Mouse (Mus musculus) midbrain, embryonic 12.5 days (tissue): ENCODE results near the gene 4932415D10Rik. TPM values are rescaled to one million over a fixed set of nuclear protein-coding genes. Genes with fewer than 3 reads are reported as not detected.
A peak's percentile ranks its signal among the peaks of the same experiment; 100 is the strongest.

Experiments used
- ATAC-seq: fragments of 200-750 bp; cut with Nextera tagmentation; 2 replicates; pipeline ENCODE4 v1.8.0; 2017; ENCODE audit warnings: low read depth, moderate TSS enrichment, moderate library complexity; ENCODE audit not compliant: low FRiP score
- H3K27ac ChIP-seq: fragments of 300-500 bp; sonication (generic); replicated peaks from 2 replicates; pipeline ENCODE4 v1.5.1; 2016; ENCODE audit warnings: mild to moderate bottlenecking
- H3K27me3 ChIP-seq: fragments of 300-500 bp; sonication (generic); 2 replicates; pipeline ENCODE4 v1.6.1; 2016; ENCODE audit warnings: mild to moderate bottlenecking
- H3K36me3 ChIP-seq: fragments of 300-500 bp; sonication (generic); 2 replicates; pipeline ENCODE4 v1.6.1; 2016
- H3K4me1 ChIP-seq: fragments of 300-500 bp; sonication (generic); 2 replicates; pipeline ENCODE4 v1.6.1; 2016
- H3K4me2 ChIP-seq: fragments of 300-500 bp; sonication (generic); replicated peaks from 2 replicates; pipeline ENCODE4 v1.6.1; 2016; ENCODE audit warnings: mild to moderate bottlenecking, moderate library complexity
- H3K4me3 ChIP-seq: fragments of 300-500 bp; sonication (generic); 2 replicates; pipeline ENCODE4 v1.5.1; 2016; ENCODE audit warnings: mild to moderate bottlenecking
- H3K9ac ChIP-seq: fragments of 300-500 bp; sonication (generic); replicated peaks from 2 replicates; pipeline ENCODE4 v1.6.1; 2016; ENCODE audit warnings: mild to moderate bottlenecking, moderate library complexity
- H3K9me3 ChIP-seq: fragments of 300-500 bp; sonication (generic); 2 replicates; pipeline ENCODE4 v1.6.1; 2016; ENCODE audit warnings: mild to moderate bottlenecking
- WGBS: fragments of 180-500 bp; shearing (Covaris S2); methylation state at CpG from one replicate; pipeline ENCODE4 v1.1.7; 2016; 5-methylcytosine and 5-hydroxymethylcytosine counted together
- polyA plus RNA-seq: library from polyadenylated mRNA; unstranded; fragments of >200 nt; fragmentation: Nextera tagmentation; extraction: Ambion mirVana; gene quantifications from 2 replicates; pipeline ENCODE4 v1.2.1, GENCODE M21; 2016

4932415D10Rik gene
- polyA plus RNA-seq = not detected in 2 replicates

- no peak for ATAC-seq
- Histone ChIP-seq H3K9ac (no peak within 1 kb of the TSS), H3K27me3 (no peaks in the 10 kb centered on the region), H3K9me3 (peaks cover 14% of the 10 kb centered on the region; the same call in 1 of the 2 replicates), H3K4me1 (no peaks in the 10 kb centered on the region), H3K36me3 (no peaks in the 10 kb centered on the region), H3K4me2 (no peak within 1 kb of the TSS), H3K4me3 (no peak within 1 kb of the TSS), H3K27ac (no peak within 1 kb of the TSS)
- 93% methylated on average over 1 of the region's 1 CpGs for WGBS
Observed at GRCm38 (mm10) chr10:82316482-82316881, at the start of gene 4932415D10Rik. Gene 4932415D10Rik, minus strand, starts transcription at chr10:82316582.

- H3K9me3 ChIP-seq = peaks cover 58% of the 10 kb centered on the region
- H3K27me3 ChIP-seq = no peaks in the 10 kb centered on the region
- no peak overlapping the region for H3K9ac ChIP-seq
- H3K4me1 ChIP-seq = no peaks in the 10 kb centered on the region
- no peak for ATAC-seq
- H3K4me3 ChIP-seq = no peak overlapping the region
- no peak overlapping the region for H3K4me2 ChIP-seq
- WGBS = 89% methylated on average over 9 of the region's 9 CpGs
- H3K27ac ChIP-seq = no peak overlapping the region
- H3K36me3 ChIP-seq = peaks cover 29% of the 10 kb centered on the region
Observed at GRCm38 (mm10) chr10:82361911-82362310, 45.5 kb upstream of the 4932415D10Rik start.

DNA sequence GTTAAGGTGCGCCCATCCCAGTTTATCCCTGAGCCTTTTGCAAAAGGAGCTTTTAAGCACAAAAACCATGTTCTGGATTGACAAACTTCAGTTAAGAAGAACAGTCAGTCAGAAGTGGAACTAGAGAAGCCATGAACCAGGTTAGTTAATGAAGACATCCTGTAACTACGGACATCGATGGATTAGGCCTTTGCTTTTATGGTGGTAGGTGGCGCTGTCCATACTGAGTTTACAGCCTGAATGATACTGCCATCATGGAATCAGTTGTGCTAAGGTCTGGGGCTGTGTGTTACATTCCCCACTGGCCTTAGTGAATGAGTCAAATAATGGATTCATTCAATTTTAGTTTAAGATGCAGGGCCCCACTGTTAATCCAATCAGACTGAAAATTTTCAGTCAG is 39.0 kb upstream of the 4932415D10Rik start:
- no peak overlapping the region for H3K4me2 ChIP-seq

DNA sequence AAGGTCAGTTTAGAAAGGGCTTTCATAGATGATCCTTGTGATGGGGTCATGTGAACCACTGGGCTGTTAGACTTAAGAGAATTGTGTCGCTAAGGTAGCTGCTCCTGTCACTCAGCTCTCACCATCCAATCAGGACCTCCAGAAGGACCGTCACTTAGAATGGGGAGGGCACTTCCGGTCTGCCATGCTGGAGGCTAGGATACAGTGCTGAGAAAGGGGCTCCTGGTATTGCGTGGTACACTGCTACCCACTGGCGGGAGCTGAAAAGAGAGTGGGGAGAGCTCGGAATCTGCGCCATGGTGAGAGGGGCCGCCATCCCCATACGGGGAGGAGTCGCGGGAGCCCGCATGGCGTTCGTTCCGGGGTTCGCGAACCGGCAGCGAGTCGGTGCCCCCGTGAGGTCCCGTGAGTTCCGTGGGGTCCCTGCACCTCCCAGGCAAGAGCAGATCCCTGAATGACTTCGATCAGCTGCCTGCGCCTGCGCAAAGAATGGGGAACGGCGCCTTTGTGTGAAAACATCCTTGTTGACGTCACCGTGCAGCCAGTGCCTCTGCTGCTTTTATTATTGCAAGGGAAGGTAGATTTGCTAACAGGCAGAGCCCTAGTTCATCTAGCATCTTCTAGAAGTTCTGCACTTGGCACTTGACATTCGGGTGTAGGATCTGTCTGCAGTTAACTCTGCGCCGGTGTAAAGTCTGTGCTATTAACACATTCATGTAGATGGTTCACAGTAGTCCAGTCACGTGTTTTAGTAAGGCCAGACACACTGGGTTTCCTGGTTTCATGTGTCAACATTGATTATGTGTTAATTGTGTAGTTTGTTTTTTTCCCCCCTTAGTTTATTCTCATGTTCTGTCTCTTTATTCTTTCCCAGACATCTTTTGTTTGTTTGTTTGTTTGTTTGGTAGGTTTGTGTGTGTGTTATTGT is 38.0 kb upstream of the 4932415D10Rik start, which contains the start of gene Gm4924:
Gene Gm4924 (plus strand): TSS at position 173 of the 928 bp plus-strand sequence.
- H3K9ac ChIP-seq = peak within 1 kb of the TSS; percentile 79
- WGBS = 5% methylated on average over 34 of the region's 34 CpGs
- peak within 1 kb of the TSS; percentile 69 for H3K4me3 ChIP-seq
- peak within 1 kb of the TSS; percentile 96 for H3K27ac ChIP-seq
- 0 out of 2 replicates have a peak, but pooled peaks cover 10% of the 10 kb centered on the region for H3K36me3 ChIP-seq
- 0 out of 2 replicates have a peak, but pooled peaks cover 2% of the 10 kb centered on the region for H3K4me1 ChIP-seq
- peak; percentile 100 for ATAC-seq
- no peaks in the 10 kb centered on the region for H3K27me3 ChIP-seq
- peaks cover 26% of the 10 kb centered on the region for H3K9me3 ChIP-seq
- peak within 1 kb of the TSS; percentile 54 for H3K4me2 ChIP-seq

More for the DNA sequence above, 39.0 kb upstream of the 4932415D10Rik start:
- Histone ChIP-seq H3K4me3 (no peak overlapping the region), H3K9me3 (peaks cover 31% of the 10 kb centered on the region), H3K27me3 (no peaks in the 10 kb centered on the region), H3K9ac (no peak overlapping the region), H3K4me1 (0 out of 2 replicates have a peak, but pooled peaks cover 2% of the 10 kb centered on the region), H3K36me3 (0 out of 2 replicates have a peak, but pooled peaks cover 14% of the 10 kb centered on the region), H3K27ac (no peak overlapping the region)
- ATAC-seq = no peak
- whole genome bisulfite sequencing = 98% methylated on average over 4 of the region's 4 CpGs

DNA sequence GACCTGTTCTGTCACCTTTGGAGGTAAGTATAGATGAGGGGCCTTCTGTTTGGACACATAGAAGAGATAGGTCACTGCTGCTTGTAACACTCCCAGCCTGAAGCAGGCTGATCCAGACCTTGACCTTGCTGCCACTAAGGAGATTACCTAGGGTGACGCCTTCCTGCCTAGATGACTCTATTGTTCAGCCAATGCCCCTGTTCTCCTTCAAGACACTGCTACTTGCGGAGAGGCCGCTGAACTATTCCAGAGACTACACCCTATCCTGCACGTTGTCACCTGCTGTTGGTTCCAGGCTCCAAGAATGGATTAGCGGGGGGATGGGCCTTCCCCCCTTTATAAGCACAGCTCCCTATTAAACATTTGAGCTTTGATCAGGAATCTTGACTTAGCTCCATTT is 13.4 kb upstream of the 4932415D10Rik start:
- Histone ChIP-seq H3K27ac (no peak overlapping the region), H3K9ac (no peak overlapping the region), H3K4me3 (no peak overlapping the region), H3K4me2 (no peak overlapping the region), H3K36me3 (no peaks in the 10 kb centered on the region), H3K9me3 (0 out of 2 replicates have a peak, but pooled peaks cover 9% of the 10 kb centered on the region), H3K4me1 (no peaks in the 10 kb centered on the region), H3K27me3 (no peaks in the 10 kb centered on the region)
- WGBS = 78% methylated on average over 5 of the region's 5 CpGs
- ATAC-seq = no peak

- 76% methylated on average over 3 of the region's 3 CpGs for WGBS
Observed at GRCm38 (mm10) chr10:82320134-82320533, 3.8 kb upstream of the 4932415D10Rik start.

GRCm38 (mm10) chr10:82296440-82296839 is 19.9 kb downstream of the 4932415D10Rik start:
- Histone ChIP-seq H3K4me3 (no peak overlapping the region), H3K9me3 (peaks cover 13% of the 10 kb centered on the region; the same call in 1 of the 2 replicates), H3K9ac (no peak overlapping the region), H3K4me2 (no peak overlapping the region), H3K4me1 (no peaks in the 10 kb centered on the region), H3K36me3 (no peaks in the 10 kb centered on the region), H3K27me3 (no peaks in the 10 kb centered on the region), H3K27ac (no peak overlapping the region)
- WGBS = 53% methylated on average over 2 of the region's 2 CpGs
- ATAC-seq = no peak

More at GRCm38 (mm10) chr10:82320134-82320533, 3.8 kb upstream of the 4932415D10Rik start:
- no peak overlapping the region for H3K4me2 ChIP-seq
- no peaks in the 10 kb centered on the region for H3K4me1 ChIP-seq
- H3K9ac ChIP-seq = no peak overlapping the region
- no peaks in the 10 kb centered on the region for H3K27me3 ChIP-seq
- no peaks in the 10 kb centered on the region for H3K36me3 ChIP-seq
- H3K9me3 ChIP-seq = peaks cover 21% of the 10 kb centered on the region
- no peak for ATAC-seq
- no peak overlapping the region for H3K4me3 ChIP-seq
- no peak overlapping the region for H3K27ac ChIP-seq

DNA sequence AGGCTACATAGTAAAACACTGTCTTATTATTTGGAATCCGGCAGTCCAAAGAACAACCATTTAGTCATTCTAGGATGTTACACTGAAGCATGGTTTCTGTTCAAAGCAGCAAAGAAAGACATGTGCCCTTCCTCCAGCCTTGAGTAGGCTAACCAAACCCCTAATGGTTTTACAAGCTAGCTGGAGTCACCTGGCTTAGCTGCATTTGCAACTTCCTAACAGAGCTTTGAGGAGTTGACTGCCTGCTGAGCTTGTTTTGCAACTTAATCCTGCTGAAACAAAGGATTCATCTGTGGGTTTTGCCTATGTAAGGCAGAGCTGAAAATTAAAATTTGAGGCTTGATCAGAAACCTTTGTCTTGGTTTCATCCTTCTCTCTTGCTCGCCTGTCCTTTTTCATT is 59.1 kb downstream of the 4932415D10Rik start:
- Histone ChIP-seq H3K27me3 (no peaks in the 10 kb centered on the region), H3K4me2 (no peak overlapping the region), H3K4me1 (no peaks in the 10 kb centered on the region), H3K9ac (no peak overlapping the region), H3K4me3 (no peak overlapping the region), H3K36me3 (no peaks in the 10 kb centered on the region), H3K9me3 (0 out of 2 replicates have a peak, but pooled peaks cover 12% of the 10 kb centered on the region), H3K27ac (no peak overlapping the region)
- 84% methylated on average over 2 of the region's 2 CpGs for WGBS
- ATAC-seq = no peak

- Histone ChIP-seq H3K9ac (no peak overlapping the region), H3K27me3 (no peaks in the 10 kb centered on the region), H3K4me2 (no peak overlapping the region), H3K4me3 (no peak overlapping the region), H3K9me3 (no peaks in the 10 kb centered on the region), H3K27ac (no peak overlapping the region), H3K4me1 (peaks cover 9% of the 10 kb centered on the region), H3K36me3 (no peaks in the 10 kb centered on the region)
- no peak for ATAC-seq
Observed at GRCm38 (mm10) chr10:82245021-82245420, 71.4 kb downstream of the 4932415D10Rik start.

- peaks cover 14% of the 10 kb centered on the region for H3K36me3 ChIP-seq
- peaks cover 9% of the 10 kb centered on the region for H3K4me1 ChIP-seq
- H3K9ac ChIP-seq = 0 out of 2 replicates have a peak overlapping the region, but pooled peaks have one; percentile 83
- peak overlapping the region; percentile 84 for H3K27ac ChIP-seq
- peak overlapping the region; percentile 74 for H3K4me2 ChIP-seq
- peak overlapping the region; percentile 81 for H3K4me3 ChIP-seq
- ATAC-seq = no peak; the same call in 1 of the 2 replicates
- H3K27me3 ChIP-seq = no peaks in the 10 kb centered on the region
- peaks cover 17% of the 10 kb centered on the region for H3K9me3 ChIP-seq
- WGBS = 66% methylated on average over 5 of the region's 5 CpGs
Observed at GRCm38 (mm10) chr10:82241401-82241788, 75.0 kb downstream of the 4932415D10Rik start.

DNA sequence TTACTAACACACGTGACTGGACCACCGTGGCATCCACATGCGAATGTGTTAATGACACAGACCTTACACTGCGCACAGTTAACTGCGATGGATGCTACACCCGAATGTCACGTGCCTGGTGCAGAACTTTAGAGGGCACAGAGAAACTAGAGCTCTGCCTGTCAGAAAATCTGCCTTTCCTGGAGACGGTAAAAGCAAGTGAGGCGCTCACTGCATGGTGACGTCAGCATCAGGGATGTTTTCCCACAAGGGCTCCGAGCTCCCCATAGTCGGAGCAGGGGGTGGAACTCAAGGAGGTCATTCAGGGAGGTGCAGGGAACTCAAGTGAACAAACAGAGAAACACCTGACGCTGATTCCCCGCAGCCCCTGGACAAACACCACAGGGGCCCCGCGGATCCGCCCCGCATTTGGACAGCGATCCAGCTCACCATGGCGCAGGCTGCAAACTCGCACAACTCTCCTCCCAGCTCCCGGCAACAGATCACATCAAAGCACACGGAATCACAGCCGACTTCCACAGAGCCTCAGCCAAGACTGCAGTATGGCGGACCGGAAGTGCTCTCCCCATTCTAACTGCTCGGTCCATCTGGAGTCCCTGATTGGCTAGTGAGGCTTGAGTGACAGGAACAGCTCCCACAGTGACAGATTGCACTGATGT is 75.5 kb downstream of the 4932415D10Rik start, which contains the start of gene Zfp938:
Gene Zfp938 (minus strand): TSS at position 539 of the 659 bp plus-strand sequence.
- ATAC-seq = peak; percentile 100

More for the DNA sequence above, 75.5 kb downstream of the 4932415D10Rik start, which contains the start of gene Zfp938:
- Histone ChIP-seq H3K27ac (peak within 1 kb of the TSS; percentile 84), H3K4me1 (peaks cover 9% of the 10 kb centered on the region), H3K9ac (peak within 1 kb of the TSS; percentile 83), H3K27me3 (no peaks in the 10 kb centered on the region), H3K4me3 (peak within 1 kb of the TSS; percentile 81), H3K36me3 (peaks cover 19% of the 10 kb centered on the region), H3K4me2 (peak within 1 kb of the TSS; percentile 74), H3K9me3 (peaks cover 20% of the 10 kb centered on the region)
- 5% methylated on average over 27 of the region's 27 CpGs for WGBS
